Mouse (Mus musculus) B cell, adult 67 days (primary cell): ENCODE results near the gene Ace. TPM values are rescaled to one million over a fixed set of nuclear protein-coding genes. Genes with fewer than 3 reads are reported as not detected.

Source experiments
- total RNA-seq, 2 experiments: library from RNA; stranded (reverse); gene quantifications; 4 replicates each; pipeline ENCODE4 v1.2.4; 2023

Ace gene
- total RNA-seq, result under 1 TPM in 1 of 2 experiments, not detected in 1; 0.24 TPM

GRCm38 (mm10) chr11:105967741-105968574 lies at the start of gene Ace:
Gene Ace, plus strand, starts transcription at chr11:105967945.

DNA sequence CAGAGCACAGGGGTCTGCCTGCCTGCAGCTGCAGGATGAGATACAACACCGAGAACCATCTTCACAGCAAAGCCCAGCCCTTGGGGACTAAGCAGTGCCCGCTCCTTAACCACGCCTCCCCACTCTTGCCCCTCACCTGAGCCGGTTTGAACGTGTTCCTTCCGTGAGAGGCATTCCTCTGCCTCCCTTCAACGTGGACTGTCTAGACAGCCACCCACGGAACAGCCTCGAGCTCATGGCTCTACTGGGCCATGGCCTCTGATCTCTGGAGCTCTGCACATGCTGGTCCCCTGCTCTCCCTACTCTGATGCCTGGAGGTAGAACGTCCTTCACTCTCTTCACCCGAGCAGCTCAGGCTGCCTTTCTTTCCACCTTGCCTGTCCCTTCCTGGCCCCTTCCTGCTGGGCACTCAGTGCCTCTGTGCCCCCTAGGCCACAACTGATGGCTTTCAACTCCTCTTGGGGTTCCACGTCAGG lies 14.8 kb upstream of the Ace start, which contains the start of gene Cyb561:
Cyb561 (minus strand) TSS at position 426 of the 476 bp plus-strand sequence.

GRCm38 (mm10) chr11:105994375-105994774 lies 26.6 kb downstream of the Ace start, which contains the start of gene Ace3:
Gene Ace3, plus strand, starts transcription at chr11:105994675.

DNA sequence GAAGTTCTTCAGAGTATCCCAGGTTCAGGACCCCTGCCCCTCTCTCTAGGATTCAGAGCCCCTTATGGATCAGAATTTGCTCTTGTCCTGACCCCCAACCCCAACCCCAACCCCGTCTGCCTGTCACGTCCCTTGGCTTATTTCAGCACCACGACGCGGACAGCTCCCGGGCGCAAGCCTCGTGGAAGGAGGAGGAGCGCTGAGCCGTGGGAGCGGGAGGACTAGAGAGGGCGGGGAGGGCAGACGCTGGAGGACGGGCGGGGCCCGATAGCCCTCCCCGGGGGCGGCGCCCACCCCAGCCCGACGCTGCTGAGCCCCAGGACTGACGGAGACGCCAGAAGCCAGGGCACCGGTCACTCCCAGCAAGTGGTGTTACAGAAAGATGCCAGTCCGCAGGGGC lies 40.1 kb downstream of the Ace start, which contains the start of gene Kcnh6:
Kcnh6 (plus strand) TSS at position 304 of the 400 bp plus-strand sequence.

DNA sequence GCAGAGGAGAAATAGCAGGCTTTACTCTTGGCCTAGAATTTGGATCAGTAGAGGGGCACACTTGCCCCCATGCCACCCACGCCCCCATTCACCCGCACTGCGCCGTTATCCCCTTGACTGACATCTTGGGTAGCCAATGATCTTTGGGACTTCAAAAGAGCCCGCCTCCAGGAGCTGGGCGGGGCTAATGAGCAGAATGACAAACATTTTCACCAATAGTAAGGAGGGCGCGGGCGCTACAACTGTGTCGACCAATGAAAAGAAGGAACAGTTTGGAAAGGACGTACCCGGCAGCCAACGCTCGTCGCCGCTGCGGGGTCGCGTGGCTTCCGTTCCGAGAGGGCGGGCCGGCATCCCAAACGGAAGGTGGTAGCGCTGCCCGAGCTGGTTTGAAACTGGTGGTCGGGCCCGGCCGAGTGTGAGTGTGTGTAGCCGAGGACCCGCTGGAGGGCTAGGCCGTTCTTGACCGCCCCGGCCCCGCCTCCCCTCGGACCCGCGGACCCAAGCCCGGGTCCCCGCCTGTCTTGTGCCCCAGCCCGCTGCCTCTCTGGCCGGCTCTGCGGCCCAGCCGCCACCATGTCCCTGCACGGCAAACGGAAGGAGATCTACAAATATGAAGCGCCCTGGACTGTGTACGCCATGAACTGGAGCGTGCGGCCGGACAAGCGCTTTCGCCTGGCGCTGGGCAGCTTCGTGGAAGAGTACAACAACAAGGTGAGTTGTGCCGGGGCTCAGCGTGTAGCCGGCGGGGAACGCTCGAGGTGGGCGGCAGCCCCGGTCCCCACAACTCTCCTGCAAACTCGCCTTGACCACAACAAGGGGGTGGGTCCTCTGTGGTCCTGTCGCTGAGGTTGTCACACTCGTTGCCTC lies 69.0 kb downstream of the Ace start, which contains the start of gene Dcaf7:
Dcaf7 (plus strand) TSS at position 325 of the 870 bp plus-strand sequence.

Other genes starting within 250 kb of the Ace start
- gene Cyb561, start 14.6 kb upstream of the Ace start, total RNA-seq, result not detected
- not detected for gene Ace3, start 26.7 kb downstream of the Ace start, total RNA-seq
- under 1 TPM in 1 of 2 experiments, not detected in 1; 0.26 TPM for gene Kcnh6, start 40.2 kb downstream of the Ace start, total RNA-seq
- gene Dcaf7, start 68.9 kb downstream of the Ace start, total RNA-seq, result 10 to 100 TPM; 78.3 to 84.5 TPM
- 10 to 100 TPM in 1 of 2 experiments, 1 to 10 TPM in 1; 7.7 to 12.7 TPM for gene Taco1, start 98.1 kb downstream of the Ace start, total RNA-seq
- gene Map3k3, start 116.7 kb downstream of the Ace start, total RNA-seq, result 100 to 1,000 TPM; 121 to 133 TPM
- gene Gm10840, start 192.9 kb downstream of the Ace start, total RNA-seq, result 10 to 100 TPM in 1 of 2 experiments, 1 to 10 TPM in 1; 4.0 to 15.8 TPM
- gene Limd2, start 192.9 kb downstream of the Ace start, total RNA-seq, result 100 to 1,000 TPM; 463 to 554 TPM
- 10 to 100 TPM; 41.1 to 48.4 TPM for gene Strada, start 234.2 kb downstream of the Ace start, total RNA-seq
- gene Ccdc47, start 248.4 kb downstream of the Ace start, total RNA-seq, result 10 to 100 TPM; 44.7 to 47.6 TPM
- 10 to 100 TPM; 74.1 to 75.4 TPM for gene Ddx42, start 249.0 kb downstream of the Ace start, total RNA-seq